Mouse (Mus musculus) hindbrain, embryonic 11.5 days (tissue): ENCODE measurements around the gene Kirrel3. TPM values are rescaled to one million over a fixed set of nuclear protein-coding genes. Genes with fewer than 3 reads are reported as not detected.

Experiments
- ATAC-seq: fragments of 200-750 bp; cut with Nextera tagmentation; 2 replicates; pipeline ENCODE4 v1.8.0; 2017; ENCODE audit warnings: mild to moderate bottlenecking, moderate TSS enrichment, moderate library complexity; ENCODE audit not compliant: low FRiP score
- DNase-seq: peaks from one replicate; pipeline ENCODE4 v3.0.0-alpha.2; 2015; ENCODE audit warnings: low spot score
- H3K27ac ChIP-seq: fragments of 300-500 bp; sonication (generic); 2 replicates; pipeline ENCODE4 v1.5.1; 2014; ENCODE audit warnings: mild to moderate bottlenecking, low read depth, low read length
- H3K27me3 ChIP-seq: fragments of 300-500 bp; sonication (generic); 2 replicates; pipeline ENCODE4 v1.6.1; 2014; ENCODE audit warnings: mild to moderate bottlenecking, low read length, moderate library complexity, mixed read lengths; ENCODE audit not compliant: control insufficient read depth, insufficient read depth
- H3K36me3 ChIP-seq: fragments of 300-500 bp; sonication (generic); 2 replicates; pipeline ENCODE4 v1.6.1; 2014; ENCODE audit warnings: mild to moderate bottlenecking, low read length, moderate library complexity, mixed read lengths; ENCODE audit not compliant: control insufficient read depth, insufficient read depth
- H3K4me1 ChIP-seq: fragments of 300-500 bp; sonication (generic); replicated peaks from 2 replicates; pipeline ENCODE4 v1.6.1; 2014; ENCODE audit warnings: low read length, mixed read lengths; ENCODE audit not compliant: control insufficient read depth, insufficient read depth
- H3K4me2 ChIP-seq: fragments of 300-500 bp; sonication (generic); replicated peaks from 2 replicates; pipeline ENCODE4 v1.6.1; 2014; ENCODE audit warnings: mild to moderate bottlenecking, low read depth, low read length
- H3K4me3 ChIP-seq: fragments of 300-500 bp; sonication (generic); 2 replicates; pipeline ENCODE4 v1.5.1; 2014; ENCODE audit warnings: low read depth, low read length
- H3K9ac ChIP-seq: fragments of 300-500 bp; sonication (generic); 2 replicates; pipeline ENCODE4 v1.6.1; 2014; ENCODE audit warnings: low read depth, low read length
- H3K9me3 ChIP-seq: fragments of 300-500 bp; sonication (generic); 2 replicates; pipeline ENCODE4 v1.6.1; 2016; ENCODE audit warnings: low read length; ENCODE audit not compliant: control insufficient read depth
- WGBS: fragments of 180-500 bp; shearing (Covaris S2); extraction: QIAGEN DNeasy Blood & Tissue Kit; methylation state at CpG from one replicate; pipeline ENCODE4 v1.1.7; 2014; 5-methylcytosine and 5-hydroxymethylcytosine counted together
- polyA plus RNA-seq: library from polyadenylated mRNA; unstranded; fragments of >200 nt; fragmentation: Nextera tagmentation; extraction: Ambion mirVana; gene quantifications from 2 replicates; pipeline ENCODE4 v1.2.1, GENCODE M21; 2014

Kirrel3 gene
- polyA plus RNA-seq, 1 experiment from 2014 or later, result 10.6 TPM

GRCm38 (mm10) chr9:34749161-34749560 lies 263.5 kb downstream of the Kirrel3 start:
- no peak overlapping the region for H3K4me3 ChIP-seq
- no peak for ATAC-seq
- 86% methylated on average over 7 of the region's 7 CpGs for WGBS
- no peak for DNase-seq
- H3K4me1 ChIP-seq, result no peaks in the 10 kb centered on the region
- H3K27ac ChIP-seq, result no peak overlapping the region
- no peaks in the 10 kb centered on the region for H3K27me3 ChIP-seq
- no peak overlapping the region for H3K4me2 ChIP-seq
- H3K36me3 ChIP-seq, result no peaks in the 10 kb centered on the region
- H3K9ac ChIP-seq, result no peak overlapping the region
- no peaks in the 10 kb centered on the region for H3K9me3 ChIP-seq

DNA sequence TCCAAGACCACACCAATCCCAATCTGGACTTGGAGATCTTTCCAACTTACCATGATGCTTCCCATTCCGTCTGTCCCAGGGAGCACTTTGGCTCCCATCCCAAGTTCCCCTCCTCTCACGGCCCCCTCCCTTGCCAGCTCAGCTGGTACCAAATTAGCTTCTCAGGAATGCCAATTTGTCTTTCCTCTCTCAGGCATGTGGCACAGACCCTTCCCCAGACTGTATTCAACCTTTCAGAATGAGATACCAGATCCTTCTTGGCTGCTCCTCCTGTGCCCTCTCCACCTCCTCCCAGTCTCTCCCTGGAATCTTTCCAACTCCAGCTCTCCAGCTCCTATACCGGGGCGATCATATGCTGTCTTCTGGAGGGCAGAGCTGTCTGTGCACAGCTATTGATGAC lies 264.2 kb downstream of the Kirrel3 start:
- no peak overlapping the region for H3K9ac ChIP-seq
- H3K36me3 ChIP-seq, result no peaks in the 10 kb centered on the region
- no peak overlapping the region for H3K4me2 ChIP-seq
- H3K27me3 ChIP-seq, result no peaks in the 10 kb centered on the region
- DNase-seq, result no peak
- H3K27ac ChIP-seq, result no peak overlapping the region
- ATAC-seq, result no peak
- no peaks in the 10 kb centered on the region for H3K9me3 ChIP-seq
- H3K4me3 ChIP-seq, result no peak overlapping the region
- WGBS, result 88% methylated on average over 4 of the region's 4 CpGs
- no peaks in the 10 kb centered on the region for H3K4me1 ChIP-seq

DNA sequence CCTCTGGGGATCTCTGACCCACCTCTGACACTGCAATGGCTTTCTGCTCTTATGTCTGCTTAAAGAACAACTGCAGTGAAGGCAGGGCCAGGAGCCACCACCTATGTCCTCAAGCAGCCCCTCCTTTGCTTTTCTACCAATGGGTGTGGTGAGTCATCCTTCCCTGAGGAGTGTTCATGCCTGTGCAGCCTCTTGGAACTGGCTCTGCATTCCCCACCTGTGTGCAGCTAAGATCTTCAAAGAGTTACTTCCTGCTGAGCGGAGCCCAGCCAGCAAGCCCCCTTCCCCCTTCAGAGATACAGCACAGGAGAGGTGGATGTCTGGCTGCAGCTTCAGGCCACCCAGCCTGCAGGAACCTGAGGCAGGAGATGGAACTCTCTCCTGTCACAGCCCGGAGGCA lies 265.2 kb downstream of the Kirrel3 start:
- no peak for DNase-seq
- 44% methylated on average over 2 of the region's 2 CpGs for WGBS
- Histone ChIP-seq H3K4me1 (no peaks in the 10 kb centered on the region), H3K36me3 (no peaks in the 10 kb centered on the region), H3K9ac (no peak overlapping the region), H3K9me3 (no peaks in the 10 kb centered on the region), H3K4me2 (no peak overlapping the region), H3K4me3 (no peak overlapping the region), H3K27ac (no peak overlapping the region), H3K27me3 (no peaks in the 10 kb centered on the region)
- ATAC-seq, result no peak

DNA sequence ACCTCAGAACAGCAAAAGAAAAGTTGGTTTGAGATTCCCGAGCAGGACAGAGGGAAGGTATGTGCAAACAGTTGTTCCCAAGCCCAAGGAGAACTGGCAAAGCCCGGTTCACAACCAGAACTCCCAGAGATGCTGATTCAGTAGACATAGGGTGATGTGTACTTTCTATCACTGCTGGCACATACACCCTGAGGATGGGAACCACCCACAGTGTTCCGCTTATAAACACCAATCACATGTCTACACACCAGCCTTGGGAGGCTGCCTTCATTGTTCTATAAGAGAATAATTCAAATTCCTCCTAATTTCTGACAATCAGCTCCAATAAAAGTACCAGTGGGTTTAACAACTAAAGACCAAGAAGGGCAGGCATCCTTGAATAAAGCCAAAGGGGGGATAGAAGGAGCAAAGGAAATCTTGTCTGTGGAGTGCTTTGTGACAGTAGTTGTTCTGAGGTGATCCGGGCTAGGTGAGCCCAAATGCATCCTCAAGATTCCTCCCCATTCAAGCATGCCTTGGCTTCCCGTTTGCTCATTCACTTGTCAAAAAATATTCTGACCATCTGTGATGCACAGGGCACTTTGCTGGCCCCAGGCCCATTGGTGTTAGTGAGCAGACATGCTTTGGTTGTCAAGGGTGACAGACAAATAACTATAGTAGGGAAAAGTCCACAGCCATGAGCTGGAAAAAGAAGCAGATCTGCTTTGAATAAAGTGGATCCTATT lies 266.5 kb downstream of the Kirrel3 start:
- no peaks in the 10 kb centered on the region for H3K9me3 ChIP-seq
- 80% methylated on average over 5 of the region's 5 CpGs for WGBS
- no peak overlapping the region for H3K4me2 ChIP-seq
- H3K36me3 ChIP-seq, result no peaks in the 10 kb centered on the region
- H3K4me1 ChIP-seq, result no peaks in the 10 kb centered on the region
- no peak overlapping the region for H3K9ac ChIP-seq
- no peaks in the 10 kb centered on the region for H3K27me3 ChIP-seq
- ATAC-seq (no peak), DNase-seq (no peak)
- H3K27ac ChIP-seq, result no peak overlapping the region
- H3K4me3 ChIP-seq, result no peak overlapping the region

DNA sequence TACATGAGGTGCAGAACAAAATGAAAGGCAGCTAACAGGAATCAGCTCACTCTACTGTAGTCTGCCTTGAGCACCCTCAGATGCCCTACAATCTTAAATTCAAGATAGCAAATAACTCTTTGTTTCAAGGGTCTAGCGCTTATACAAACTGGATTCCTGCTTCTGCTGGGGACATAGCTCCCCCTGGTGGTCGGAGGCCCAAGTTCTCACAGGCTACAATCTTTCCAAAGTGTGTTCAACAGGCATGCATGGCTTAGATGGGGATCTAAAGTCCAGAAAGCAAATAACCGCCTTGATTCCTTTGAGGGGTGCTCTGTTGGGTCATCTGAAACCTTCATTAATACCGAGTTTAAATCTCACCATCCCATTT lies 267.1 kb downstream of the Kirrel3 start:
- no peak overlapping the region for H3K9ac ChIP-seq
- H3K9me3 ChIP-seq, result no peaks in the 10 kb centered on the region
- H3K27me3 ChIP-seq, result no peaks in the 10 kb centered on the region
- H3K27ac ChIP-seq, result no peak overlapping the region
- no peak overlapping the region for H3K4me3 ChIP-seq
- ATAC-seq (no peak), DNase-seq (peak; percentile 83)
- no peaks in the 10 kb centered on the region for H3K4me1 ChIP-seq
- 31% methylated on average over 4 of the region's 4 CpGs for WGBS
- H3K36me3 ChIP-seq, result no peaks in the 10 kb centered on the region
- no peak overlapping the region for H3K4me2 ChIP-seq

GRCm38 (mm10) chr9:34753891-34754290 lies 268.2 kb downstream of the Kirrel3 start:
- ATAC-seq (no peak), DNase-seq (no peak)
- Histone ChIP-seq H3K9ac (no peak overlapping the region), H3K36me3 (no peaks in the 10 kb centered on the region), H3K4me3 (no peak overlapping the region), H3K27me3 (no peaks in the 10 kb centered on the region), H3K9me3 (no peaks in the 10 kb centered on the region), H3K27ac (no peak overlapping the region), H3K4me1 (no peaks in the 10 kb centered on the region), H3K4me2 (no peak overlapping the region)
- WGBS, result 81% methylated on average over 5 of the region's 5 CpGs

DNA sequence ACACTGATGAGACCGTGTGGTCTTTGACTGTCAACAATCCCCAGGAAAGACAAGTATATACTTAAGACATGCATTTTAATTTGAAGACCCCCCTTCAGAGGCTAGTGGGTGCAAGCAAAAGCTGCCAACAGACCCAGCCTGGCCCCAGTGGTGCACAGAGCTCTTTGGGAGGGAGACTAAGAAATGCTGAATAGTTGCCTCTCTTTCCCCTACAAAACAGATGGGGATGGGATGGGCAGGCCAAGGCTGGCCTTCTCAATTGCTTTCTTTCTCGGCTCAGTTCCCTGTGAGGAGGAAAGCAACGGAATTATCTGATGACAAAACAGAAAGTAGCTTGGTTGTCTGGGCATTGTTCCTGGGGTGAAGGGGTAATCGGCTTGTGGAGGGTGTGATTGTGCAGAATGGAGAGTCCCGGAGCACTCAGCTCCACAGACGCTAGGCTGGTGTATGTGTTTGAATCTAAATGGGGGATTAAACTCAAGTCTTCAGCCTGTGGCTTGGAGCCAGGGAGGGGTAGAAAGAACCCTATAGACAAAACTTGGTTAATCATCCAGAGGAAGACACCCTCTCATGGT lies 268.9 kb downstream of the Kirrel3 start:
- H3K27me3 ChIP-seq, result no peaks in the 10 kb centered on the region
- no peak for ATAC-seq
- H3K27ac ChIP-seq, result no peak overlapping the region
- DNase-seq, result no peak
- no peaks in the 10 kb centered on the region for H3K4me1 ChIP-seq
- H3K9me3 ChIP-seq, result no peaks in the 10 kb centered on the region
- WGBS, result 46% methylated on average over 6 of the region's 6 CpGs
- no peak overlapping the region for H3K4me3 ChIP-seq
- no peaks in the 10 kb centered on the region for H3K36me3 ChIP-seq
- H3K4me2 ChIP-seq, result no peak overlapping the region
- no peak overlapping the region for H3K9ac ChIP-seq

GRCm38 (mm10) chr9:34756055-34756454 lies 270.4 kb downstream of the Kirrel3 start:
- DNase-seq, result no peak
- Histone ChIP-seq H3K4me3 (no peak overlapping the region), H3K36me3 (no peaks in the 10 kb centered on the region), H3K4me1 (no peaks in the 10 kb centered on the region), H3K4me2 (no peak overlapping the region), H3K27ac (no peak overlapping the region), H3K9me3 (no peaks in the 10 kb centered on the region), H3K27me3 (no peaks in the 10 kb centered on the region), H3K9ac (no peak overlapping the region)
- 89% methylated on average over 7 of the region's 7 CpGs for WGBS
- no peak for ATAC-seq

GRCm38 (mm10) chr9:34758925-34759324 lies 273.2 kb downstream of the Kirrel3 start:
- no peaks in the 10 kb centered on the region for H3K27me3 ChIP-seq
- H3K27ac ChIP-seq, result no peak overlapping the region
- no peaks in the 10 kb centered on the region for H3K4me1 ChIP-seq
- 68% methylated on average over 5 of the region's 5 CpGs for WGBS
- ATAC-seq (no peak), DNase-seq (no peak)
- no peaks in the 10 kb centered on the region for H3K36me3 ChIP-seq
- no peak overlapping the region for H3K9ac ChIP-seq
- H3K4me2 ChIP-seq, result no peak overlapping the region
- no peak overlapping the region for H3K4me3 ChIP-seq
- no peaks in the 10 kb centered on the region for H3K9me3 ChIP-seq
